Mouse (Mus musculus) brain, adult 2 months (tissue): Measurements from ENCODE around the gene Ugt2a3.
"Not testable (repeated sequence)": the region's sequence is repeated elsewhere in the genome, so short reads cannot be mapped to it uniquely, and the experiment has no call there.

Experiments used
- DNase-seq: peaks from one replicate; pipeline ENCODE4 v3.0.0; 2011; ENCODE audit warnings: low read depth, low spot score

The Ugt2a3 gene

GRCm38 (mm10) chr5:87336961-87337697, at the start of gene Ugt2a3:
Gene Ugt2a3 (minus strand): TSS chr5:87337195.
- DNase-seq, result no peak

- no peak for DNase-seq
Observed at GRCm38 (mm10) chr5:87380234-87380633, 43.2 kb upstream of the Ugt2a3 start.

GRCm38 (mm10) chr5:87379825-87380224, 42.8 kb upstream of the Ugt2a3 start:
- no peak for DNase-seq

- DNase-seq, result no peak
Observed at GRCm38 (mm10) chr5:87375874-87376383, 38.9 kb upstream of the Ugt2a3 start.

- no peak for DNase-seq
Observed at GRCm38 (mm10) chr5:87373502-87373863, 36.5 kb upstream of the Ugt2a3 start.

- DNase-seq, result not testable (repeated sequence)
Observed at GRCm38 (mm10) chr5:87372788-87373501, 36.0 kb upstream of the Ugt2a3 start.

GRCm38 (mm10) chr5:87350350-87350749, 13.4 kb upstream of the Ugt2a3 start:
- DNase-seq, result no peak

GRCm38 (mm10) chr5:87349150-87349549, 12.2 kb upstream of the Ugt2a3 start:
- not testable (repeated sequence) for DNase-seq

GRCm38 (mm10) chr5:87347479-87348078, 10.6 kb upstream of the Ugt2a3 start:
- DNase-seq, result not testable (repeated sequence)

GRCm38 (mm10) chr5:87340461-87340860, 3.5 kb upstream of the Ugt2a3 start:
- no peak for DNase-seq

- no peak for DNase-seq
Observed at GRCm38 (mm10) chr5:87335199-87335598, 1.8 kb downstream of the Ugt2a3 start.

- peak; percentile 35 for DNase-seq
Observed at GRCm38 (mm10) chr5:87333584-87333983, 3.4 kb downstream of the Ugt2a3 start.

GRCm38 (mm10) chr5:87311392-87311791, 25.6 kb downstream of the Ugt2a3 start:
- DNase-seq, result peak; percentile 1

- DNase-seq, result not testable (repeated sequence)
Observed at GRCm38 (mm10) chr5:87286180-87286579, 50.8 kb downstream of the Ugt2a3 start.

GRCm38 (mm10) chr5:87275986-87276385, 61.0 kb downstream of the Ugt2a3 start:
- not testable (repeated sequence) for DNase-seq

- DNase-seq, result no peak
Observed at GRCm38 (mm10) chr5:87275581-87275980, 61.4 kb downstream of the Ugt2a3 start.
